Mouse (Mus musculus) myocyte (in vitro differentiated cells): ENCODE results near the gene Polr3c.

Source experiments
- MAX ChIP-seq: IDR thresholded peaks from one replicate; pipeline ENCODE4 v1.6.1; 2011; ENCODE audit warnings: low read depth, mild to moderate bottlenecking, control low read depth
- MYOD1 ChIP-seq, 3 experiments: IDR thresholded peaks; one replicate each; pipeline ENCODE4 v1.6.1; 2011; ENCODE audit warnings: control low read depth in 2 of 3, low read depth in 2 of 3, mild to moderate bottlenecking in 2 of 3, moderate library complexity in 1 of 3; ENCODE audit not compliant: insufficient read length in 2 of 3, control insufficient read depth in 1 of 3
- POLR2A ChIP-seq: IDR thresholded peaks from one replicate; pipeline ENCODE4 v1.6.1; 2011; ENCODE audit warnings: low read depth, mild to moderate bottlenecking, control low read depth, moderate library complexity; ENCODE audit not compliant: insufficient read length
- POLR2AphosphoS2 ChIP-seq: IDR thresholded peaks from one replicate; pipeline ENCODE4 v1.6.1; 2011; ENCODE audit warnings: low read depth, control low read depth; ENCODE audit not compliant: insufficient read length
- USF1 ChIP-seq: IDR thresholded peaks from one replicate; pipeline ENCODE4 v1.6.1; 2011; ENCODE audit warnings: low read depth, mild to moderate bottlenecking, control low read depth, moderate library complexity

- no peak for TF ChIP-seq POLR2A
- TF ChIP-seq POLR2AphosphoS2: no peak
- TF ChIP-seq USF1: no peak
- no peak for TF ChIP-seq MYOD1 (IDR thresholded peaks at IDR 0.05; ENCODE audit: control insufficient read depth in 1 of 3, insufficient read length in 2 of 3, low read depth in 2 of 3)
- TF ChIP-seq MAX: no peak
Observed at GRCm38 (mm10) chr3:96746829-96747228, 19.4 kb upstream of the Polr3c start.
